Mouse (Mus musculus) megakaryocyte progenitor cell, adult 5-6 weeks (primary cell): ENCODE results near the gene Rpl10. TPM values are rescaled to one million over a fixed set of nuclear protein-coding genes. Genes with fewer than 3 reads are reported as not detected.

ENCODE experiments used
- ATAC-seq: replicated peaks from 2 replicates; pipeline ENCODE4 v1.8.0; 2016; ENCODE audit warnings: mild to moderate bottlenecking, moderate TSS enrichment, inconsistent platforms; ENCODE audit not compliant: poor library complexity
- total RNA-seq, 2 experiments: library from RNA; stranded (forward) in 1 of 2; stranded (reverse) in 1 of 2; fragments of 157-497, 149-512 nt in 1 of 2; fragments of 200-1000 nt in 1 of 2; gene quantifications; 2 replicates each; pipeline versions ENCODE4 v1.2.3 to v1.2.4; 2015 to 2017

The Rpl10 gene
- total RNA-seq, 2 experiments from 2014 or later = 1,759 to 4,047 TPM

DNA sequence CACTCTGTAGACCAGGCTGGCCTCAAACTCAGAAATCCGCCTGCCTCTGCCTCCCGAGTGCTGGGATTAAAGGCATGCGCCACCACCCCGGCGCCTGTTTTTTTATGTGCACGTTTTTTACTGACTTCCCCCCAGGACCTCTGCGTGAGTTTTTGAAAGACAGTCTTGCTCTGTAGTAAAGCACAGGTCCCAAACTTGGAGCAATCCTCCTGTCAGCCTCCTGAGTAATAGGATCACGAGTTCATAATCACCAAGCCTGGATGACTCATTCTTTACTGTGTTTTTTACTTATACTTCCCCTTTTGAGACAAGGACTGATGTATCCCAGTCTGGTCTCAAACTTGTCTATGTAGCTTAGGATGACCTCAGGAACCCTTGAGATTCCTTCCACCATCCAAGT is 7.3 kb downstream of the Rpl10 start:
- peak; percentile 16 for ATAC-seq

DNA sequence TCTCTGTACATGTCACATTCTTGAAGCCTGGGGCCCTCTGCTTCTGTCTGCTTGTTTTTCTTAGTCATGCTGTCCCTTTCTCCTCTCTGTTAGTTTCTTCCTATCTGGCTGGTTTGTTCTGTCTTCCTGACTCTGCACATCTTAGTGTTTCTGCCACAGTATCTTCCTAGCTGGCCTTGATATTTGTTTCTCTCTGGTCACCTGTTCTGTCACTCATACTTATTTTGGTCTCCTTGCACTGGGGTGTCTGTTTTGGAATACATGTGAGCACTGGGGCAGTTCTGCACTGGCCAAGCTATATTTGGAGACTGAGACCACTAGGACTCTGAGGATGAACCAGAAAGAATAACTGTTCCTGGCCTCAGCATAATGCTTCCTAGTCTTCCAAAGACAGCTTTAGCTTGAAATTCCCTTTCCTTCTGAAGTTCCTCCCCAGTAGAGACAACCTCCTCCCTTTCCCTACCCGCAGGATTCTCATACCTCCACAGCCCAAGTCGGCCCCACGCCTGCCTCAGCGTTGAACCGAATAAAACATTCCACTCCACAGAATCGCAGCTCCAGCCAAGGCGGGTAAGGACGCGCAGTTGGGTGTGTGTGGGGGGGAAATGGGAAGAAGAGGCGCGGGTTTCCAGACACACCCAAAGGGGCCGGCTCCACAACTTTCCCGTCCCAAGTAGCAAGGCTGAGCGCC is 10.6 kb downstream of the Rpl10 start:
- ATAC-seq = no peak

DNA sequence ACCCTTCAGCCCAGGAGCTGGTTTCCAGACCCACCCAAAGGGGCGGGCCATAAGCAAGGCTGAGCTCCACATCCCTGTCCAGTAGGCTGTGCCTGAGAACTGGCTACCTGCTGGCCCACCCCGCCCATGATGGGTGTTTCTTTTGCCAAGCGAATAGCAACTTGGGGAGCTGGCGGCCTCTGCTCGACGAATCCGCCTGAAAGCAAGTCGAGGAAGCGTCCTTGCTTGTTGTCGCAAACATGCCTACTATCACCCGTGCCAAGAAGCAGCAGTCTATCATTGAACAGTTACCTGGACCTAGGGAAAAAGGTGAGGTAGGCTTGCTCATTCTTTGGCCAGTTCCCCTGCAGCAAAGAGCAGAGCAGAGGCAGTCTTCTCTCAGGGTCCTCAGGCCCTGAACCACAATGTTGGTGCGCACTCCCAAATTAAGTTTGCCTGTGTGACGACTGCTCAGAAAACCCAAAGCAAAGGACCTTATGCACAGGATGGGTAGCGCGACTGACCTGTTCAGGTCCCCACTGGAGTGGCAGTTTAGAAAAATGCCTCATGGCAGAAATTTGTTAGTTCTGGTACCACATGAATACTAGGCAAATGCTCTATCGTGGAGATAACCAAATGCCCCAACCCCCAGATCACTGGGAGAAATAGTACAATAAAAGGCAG is 11.3 kb downstream of the Rpl10 start, which contains the start of the genes Taz and Dnase1l1:
TSS of gene Taz (plus strand) at position 181 of the 663 bp plus-strand sequence.
TSS of gene Dnase1l1 (minus strand) at position 606 of the 663 bp plus-strand sequence.
- ATAC-seq = peak; percentile 83

DNA sequence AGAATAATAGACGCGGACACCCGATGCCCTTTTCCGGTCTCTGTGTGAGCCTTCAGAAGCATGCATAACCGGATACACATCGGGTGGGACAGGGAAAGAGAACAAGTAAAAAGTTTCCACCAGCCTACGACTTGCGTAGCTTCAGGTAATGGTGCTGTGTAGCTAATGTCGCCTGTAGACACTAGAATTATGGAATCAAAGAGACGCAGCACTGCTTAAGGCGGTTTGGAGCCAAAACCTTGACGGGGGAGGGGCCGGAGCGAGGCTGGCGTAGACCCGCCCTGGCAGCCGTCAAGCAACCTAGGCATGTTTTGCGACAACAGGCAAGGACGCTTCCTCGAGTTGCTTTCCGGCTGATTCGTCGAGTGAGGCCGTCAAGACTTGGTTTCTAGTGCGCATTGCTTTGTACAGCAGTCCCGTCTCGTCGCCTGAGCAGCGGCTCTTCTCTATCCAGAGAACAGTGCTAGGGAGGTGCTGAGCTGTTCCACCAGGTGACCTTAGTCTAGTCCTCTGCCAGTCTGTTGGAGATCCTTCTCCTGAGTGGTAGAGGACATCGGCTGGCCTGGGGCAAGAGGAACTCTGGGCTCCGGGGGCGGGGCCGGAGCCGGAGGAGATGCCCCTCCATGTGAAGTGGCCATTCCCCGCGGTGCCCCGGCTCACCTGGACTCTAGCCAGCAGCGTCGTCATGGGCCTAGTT is 11.9 kb downstream of the Rpl10 start:
- ATAC-seq = peak; percentile 82

DNA sequence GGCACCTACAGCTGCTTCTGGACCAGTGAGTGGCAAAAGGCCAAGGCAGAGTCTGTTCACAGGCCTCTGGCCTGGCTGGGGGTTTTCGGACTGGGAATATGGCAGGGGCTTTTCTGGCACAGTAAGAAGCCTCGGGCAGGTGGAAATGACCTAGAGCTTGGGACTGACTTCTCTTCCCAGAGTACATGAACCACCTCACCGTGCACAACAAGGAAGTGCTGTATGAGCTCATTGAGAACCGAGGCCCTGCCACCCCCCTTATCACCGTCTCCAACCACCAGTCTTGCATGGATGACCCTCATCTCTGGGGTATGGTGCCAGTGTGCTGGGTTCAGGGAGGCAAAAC is 12.5 kb downstream of the Rpl10 start:
- ATAC-seq = no peak

DNA sequence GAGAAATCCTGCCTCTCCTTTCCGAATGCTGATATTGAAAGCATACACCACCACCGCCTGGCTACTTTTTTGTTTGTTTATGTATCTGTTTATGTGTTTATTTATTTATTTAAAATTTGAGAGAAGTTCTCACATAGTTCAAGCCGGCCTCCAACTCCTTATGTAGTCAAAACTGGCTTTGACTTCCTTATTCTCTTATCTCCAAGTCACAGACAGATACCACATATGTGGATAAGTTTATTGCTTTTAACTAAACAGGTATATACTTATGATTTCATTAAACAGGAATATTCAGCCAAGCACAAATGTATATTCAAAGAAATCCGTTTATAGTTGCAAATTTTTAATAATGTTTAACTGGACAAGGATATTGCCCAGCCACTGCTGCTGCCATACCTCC is 22.8 kb downstream of the Rpl10 start:
- ATAC-seq = no peak

DNA sequence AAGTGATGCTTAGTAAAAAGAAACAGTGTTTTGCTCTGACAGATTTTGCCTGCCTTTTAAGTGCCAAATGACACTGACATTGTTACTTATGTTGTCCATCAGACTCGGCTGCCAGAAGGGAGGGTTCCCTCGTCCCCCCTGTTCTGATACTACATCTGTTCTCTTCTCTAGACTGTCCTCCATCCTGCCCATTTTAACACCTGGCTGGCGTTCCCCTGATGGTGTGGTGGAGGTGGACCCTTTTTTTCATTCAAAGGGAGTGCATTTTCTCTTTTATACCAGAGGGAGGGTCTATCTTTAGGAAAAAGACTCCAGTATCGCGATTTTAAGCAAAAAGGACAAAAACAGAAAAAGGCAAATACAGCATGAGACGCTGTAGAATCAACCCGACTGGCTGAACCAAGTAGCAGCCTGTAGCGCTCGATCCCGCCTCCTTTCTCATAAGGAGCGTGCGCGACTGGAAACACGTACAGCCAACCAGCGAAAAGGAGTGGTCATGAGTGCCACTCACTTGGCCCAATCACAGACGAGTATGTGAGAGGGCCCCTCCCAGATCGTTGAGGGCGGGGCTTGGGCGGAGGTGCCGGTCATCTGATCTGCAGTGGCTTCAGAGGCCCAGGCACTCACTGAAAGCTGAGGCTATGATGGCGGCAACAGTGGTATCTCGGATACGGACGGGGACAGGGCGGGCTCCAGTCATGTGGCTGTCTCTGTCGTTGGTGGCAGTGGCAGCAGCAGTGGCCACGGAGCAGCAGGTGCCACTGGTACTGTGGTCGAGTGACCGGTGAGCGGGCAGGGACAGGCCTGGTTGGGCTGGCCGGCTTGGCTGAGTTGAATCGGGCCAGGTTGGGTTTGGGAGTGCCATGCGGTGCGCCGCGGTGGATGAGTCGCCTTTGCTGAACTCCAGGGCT is 26.2 kb downstream of the Rpl10 start, which contains the start of gene Atp6ap1:
TSS of gene Atp6ap1 (plus strand) at position 560 of the 911 bp plus-strand sequence.
- ATAC-seq = peak; percentile 98

DNA sequence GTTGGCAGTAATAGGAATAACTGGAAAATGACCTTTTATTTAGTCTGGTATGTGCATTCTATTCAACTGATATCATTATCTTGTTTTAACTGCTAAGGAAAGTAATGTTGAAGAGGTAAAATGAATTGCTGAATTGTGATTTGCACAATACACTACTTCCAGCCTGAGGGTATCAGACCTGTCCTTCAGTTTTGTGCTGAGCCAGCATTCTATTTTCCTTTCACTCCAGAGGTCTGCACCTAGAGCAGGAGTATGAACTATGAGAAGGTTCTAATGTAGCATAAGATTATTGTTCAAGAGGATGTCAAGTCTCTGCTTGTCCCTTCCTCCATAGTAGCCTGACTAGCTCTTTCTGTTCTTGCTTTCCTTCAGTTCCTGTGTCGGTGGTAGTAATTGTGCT is 27.7 kb downstream of the Rpl10 start:
- ATAC-seq = no peak

DNA sequence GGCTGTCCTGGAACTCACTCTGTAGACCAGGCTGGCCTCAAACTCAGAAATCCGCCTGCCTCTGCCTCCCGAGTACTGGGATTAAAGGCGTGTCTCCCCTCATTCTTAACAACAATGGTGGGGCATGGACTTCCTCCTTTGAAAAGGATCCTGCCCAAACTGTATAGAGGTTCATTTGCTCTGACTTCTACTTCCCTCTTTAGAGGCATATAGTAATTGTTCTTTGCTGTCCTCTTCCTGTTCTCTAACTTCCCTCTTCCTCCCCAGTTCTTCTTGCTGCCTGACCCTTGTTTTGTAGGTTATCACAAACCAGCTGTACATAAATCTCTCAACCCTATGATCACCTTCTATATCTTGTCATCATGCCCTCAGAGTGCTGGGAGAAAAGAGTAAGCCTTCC is 29.1 kb downstream of the Rpl10 start:
- ATAC-seq = peak; percentile 29

DNA sequence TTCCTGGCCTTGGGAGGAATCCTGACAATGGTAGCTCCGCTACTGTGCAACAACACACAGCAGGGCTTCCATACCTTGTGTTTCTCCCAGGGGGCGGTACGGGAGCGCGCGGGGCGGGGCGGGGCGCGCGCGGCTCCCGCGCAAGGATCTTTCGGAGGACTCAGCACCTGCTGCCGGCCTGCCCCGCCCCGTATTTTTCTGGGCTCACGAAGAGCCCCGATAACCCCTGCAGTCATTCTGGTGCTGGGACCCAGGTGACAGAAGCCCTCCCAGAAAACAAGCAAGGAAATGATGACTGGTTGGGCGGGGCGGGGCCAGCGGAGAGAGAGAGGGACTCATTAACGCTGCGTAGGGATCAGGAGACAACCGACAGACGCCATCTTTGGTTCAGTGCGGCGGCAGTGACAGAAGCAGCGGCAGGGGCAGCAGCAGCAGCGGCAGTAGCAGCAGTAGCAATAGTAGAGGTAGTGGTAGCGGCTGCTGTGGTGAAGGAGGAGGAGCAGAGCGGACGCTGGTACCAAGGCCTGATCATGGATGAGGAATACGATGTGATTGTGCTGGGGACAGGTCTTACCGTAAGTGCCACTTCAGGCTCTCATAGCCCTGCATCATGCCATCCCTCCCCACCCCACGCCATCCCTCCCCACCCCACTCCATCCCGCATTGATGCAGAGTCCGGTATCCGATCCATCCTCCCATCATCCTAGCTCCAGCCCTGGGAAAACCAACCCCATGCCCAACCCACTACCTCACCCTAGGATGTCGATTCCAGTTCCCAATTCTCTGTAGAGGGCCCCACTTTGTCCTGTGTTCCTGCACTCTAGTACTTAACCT is 34.5 kb downstream of the Rpl10 start, which contains the start of gene Gdi1:
TSS of gene Gdi1 (plus strand) at position 132 of the 834 bp plus-strand sequence.
- peak; percentile 94 for ATAC-seq

DNA sequence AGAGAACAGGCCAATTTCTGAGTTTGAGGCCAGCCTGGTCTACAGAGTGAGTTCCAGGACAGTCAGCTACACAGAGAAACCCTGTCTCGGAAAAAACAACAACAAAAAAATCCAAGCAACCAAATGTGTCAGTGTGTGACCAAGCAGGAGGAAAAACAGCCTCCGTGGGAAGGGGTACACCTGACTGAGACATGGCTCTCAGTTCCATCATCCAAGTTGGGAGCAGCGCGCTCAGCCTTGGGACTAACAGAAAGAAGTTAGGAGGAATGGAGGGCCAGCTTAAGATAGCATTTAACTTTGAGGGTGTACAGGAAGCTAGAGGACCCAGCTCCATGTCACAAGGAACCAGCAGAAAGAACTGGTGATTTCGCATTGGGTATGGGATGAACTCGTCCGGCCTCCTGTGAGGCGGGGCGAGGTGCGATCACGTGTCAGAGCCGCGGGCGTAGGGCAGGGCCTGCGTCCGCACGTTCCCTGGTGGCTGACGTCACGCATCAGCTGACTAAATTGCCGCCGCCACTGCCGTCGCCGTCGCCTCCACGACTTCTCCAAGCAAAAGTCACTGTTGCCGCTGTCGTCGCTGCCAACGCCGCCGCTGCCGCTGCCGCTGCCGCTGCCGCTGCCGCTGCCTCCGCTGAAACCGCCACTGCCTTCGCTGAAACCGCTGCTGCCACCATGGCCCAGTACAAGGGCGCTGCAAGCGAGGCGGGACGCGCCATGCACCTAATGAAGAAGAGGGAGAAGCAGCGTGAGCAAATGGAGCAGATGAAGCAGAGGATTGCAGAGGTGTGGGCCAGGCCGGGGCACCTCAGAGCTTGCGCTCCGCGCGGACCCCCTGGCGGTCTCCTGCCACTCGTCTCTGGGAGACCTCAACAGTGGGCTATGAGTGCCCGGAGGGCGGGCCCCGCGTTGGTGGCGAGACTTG is 42.2 kb downstream of the Rpl10 start, which contains the start of gene Fam50a:
TSS of gene Fam50a (plus strand) at position 494 of the 925 bp plus-strand sequence.
- peak; percentile 98 for ATAC-seq

Other genes with a start within 250 kb of the Rpl10 start
- gene Irak1, start 246.9 kb upstream of the Rpl10 start, total RNA-seq (2015) = 74.6 and 83.9 TPM in 2 replicates
- gene Irak1, start 246.9 kb upstream of the Rpl10 start, total RNA-seq (2017) = 53.9 and 57.1 TPM in 2 replicates
- not detected in 2 replicates for gene Opn1mw, start 143.3 kb upstream of the Rpl10 start, total RNA-seq (2015)
- not detected in 2 replicates for gene Opn1mw, start 143.3 kb upstream of the Rpl10 start, total RNA-seq (2017)
- 16.3 and 16.9 TPM in 2 replicates for gene Mecp2, start 135.4 kb upstream of the Rpl10 start, total RNA-seq (2015)
- gene Mecp2, start 135.4 kb upstream of the Rpl10 start, total RNA-seq (2017) = 15.3 and 18.8 TPM in 2 replicates
- not detected in 2 replicates for gene Tex28, start 103.0 kb upstream of the Rpl10 start, total RNA-seq (2015)
- gene Tex28, start 103.0 kb upstream of the Rpl10 start, total RNA-seq (2017) = not detected in 2 replicates
- gene Tktl1, start 93.6 kb upstream of the Rpl10 start, total RNA-seq (2015) = not detected in 2 replicates
- gene Tktl1, start 93.6 kb upstream of the Rpl10 start, total RNA-seq (2017) = not detected in 2 replicates
- gene Flna, start 21.0 kb upstream of the Rpl10 start, total RNA-seq (2015) = 158 and 196 TPM in 2 replicates
- 495 and 504 TPM in 2 replicates for gene Flna, start 21.0 kb upstream of the Rpl10 start, total RNA-seq (2017)
- 77.1 and 82.8 TPM in 2 replicates for gene Emd, start 16.1 kb upstream of the Rpl10 start, total RNA-seq (2015)
- gene Emd, start 16.1 kb upstream of the Rpl10 start, total RNA-seq (2017) = 86.7 and 91.7 TPM in 2 replicates
- 44.5 and 53.5 TPM in 2 replicates for gene Taz, start 11.1 kb downstream of the Rpl10 start, total RNA-seq (2015)
- 25.8 and 31.0 TPM in 2 replicates for gene Taz, start 11.1 kb downstream of the Rpl10 start, total RNA-seq (2017)
- 21.2 and 24.5 TPM in 2 replicates for gene Dnase1l1, start 11.5 kb downstream of the Rpl10 start, total RNA-seq (2015)
- gene Dnase1l1, start 11.5 kb downstream of the Rpl10 start, total RNA-seq (2017) = 7.1 and 17.4 TPM in 2 replicates
- 128 and 135 TPM in 2 replicates for gene Atp6ap1, start 26.3 kb downstream of the Rpl10 start, total RNA-seq (2015)
- 123 and 206 TPM in 2 replicates for gene Atp6ap1, start 26.3 kb downstream of the Rpl10 start, total RNA-seq (2017)
- gene Gdi1, start 34.2 kb downstream of the Rpl10 start, total RNA-seq (2015) = 56.8 and 79.4 TPM in 2 replicates
- gene Gdi1, start 34.2 kb downstream of the Rpl10 start, total RNA-seq (2017) = 22.8 and 22.9 TPM in 2 replicates
- gene Fam50a, start 42.2 kb downstream of the Rpl10 start, total RNA-seq (2015) = 38.6 and 47.9 TPM in 2 replicates
- 56.9 and 62.8 TPM in 2 replicates for gene Fam50a, start 42.2 kb downstream of the Rpl10 start, total RNA-seq (2017)
- 3.4 and 4.5 TPM in 2 replicates for gene Plxna3, start 58.3 kb downstream of the Rpl10 start, total RNA-seq (2015)
- 0.54 and 0.62 TPM in 2 replicates for gene Plxna3, start 58.3 kb downstream of the Rpl10 start, total RNA-seq (2017)
- gene Lage3, start 82.8 kb downstream of the Rpl10 start, total RNA-seq (2015) = 88.3 and 93.1 TPM in 2 replicates
- 22.6 and 28.1 TPM in 2 replicates for gene Lage3, start 82.8 kb downstream of the Rpl10 start, total RNA-seq (2017)
- gene Ubl4a, start 102.4 kb downstream of the Rpl10 start, total RNA-seq (2015) = 35.6 and 39.9 TPM in 2 replicates
- 11.9 and 21.2 TPM in 2 replicates for gene Ubl4a, start 102.4 kb downstream of the Rpl10 start, total RNA-seq (2017)
- 31.1 and 39.3 TPM in 2 replicates for gene Slc10a3, start 102.5 kb downstream of the Rpl10 start, total RNA-seq (2015)
- gene Slc10a3, start 102.5 kb downstream of the Rpl10 start, total RNA-seq (2017) = 12.8 and 13.9 TPM in 2 replicates
- gene Fam3a, start 122.5 kb downstream of the Rpl10 start, total RNA-seq (2015) = 14.0 and 14.5 TPM in 2 replicates
- gene Fam3a, start 122.5 kb downstream of the Rpl10 start, total RNA-seq (2017) = 10.0 and 22.1 TPM in 2 replicates
- 9.8 and 12.5 TPM in 2 replicates for gene Ikbkg, start 122.5 kb downstream of the Rpl10 start, total RNA-seq (2015)
- 22.8 and 53.0 TPM in 2 replicates for gene Ikbkg, start 122.5 kb downstream of the Rpl10 start, total RNA-seq (2017)
- 174 and 188 TPM in 2 replicates for gene G6pdx, start 158.4 kb downstream of the Rpl10 start, total RNA-seq (2015)
- gene G6pdx, start 158.4 kb downstream of the Rpl10 start, total RNA-seq (2017) = 104 and 109 TPM in 2 replicates
- gene Gm6880, start 210.6 kb downstream of the Rpl10 start, total RNA-seq (2015) = not detected in 2 replicates
- gene Gm6880, start 210.6 kb downstream of the Rpl10 start, total RNA-seq (2017) = not detected in 2 replicates